Mouse (Mus musculus): ENCODE data around the gene Vasp.

Vasp gene

DNA sequence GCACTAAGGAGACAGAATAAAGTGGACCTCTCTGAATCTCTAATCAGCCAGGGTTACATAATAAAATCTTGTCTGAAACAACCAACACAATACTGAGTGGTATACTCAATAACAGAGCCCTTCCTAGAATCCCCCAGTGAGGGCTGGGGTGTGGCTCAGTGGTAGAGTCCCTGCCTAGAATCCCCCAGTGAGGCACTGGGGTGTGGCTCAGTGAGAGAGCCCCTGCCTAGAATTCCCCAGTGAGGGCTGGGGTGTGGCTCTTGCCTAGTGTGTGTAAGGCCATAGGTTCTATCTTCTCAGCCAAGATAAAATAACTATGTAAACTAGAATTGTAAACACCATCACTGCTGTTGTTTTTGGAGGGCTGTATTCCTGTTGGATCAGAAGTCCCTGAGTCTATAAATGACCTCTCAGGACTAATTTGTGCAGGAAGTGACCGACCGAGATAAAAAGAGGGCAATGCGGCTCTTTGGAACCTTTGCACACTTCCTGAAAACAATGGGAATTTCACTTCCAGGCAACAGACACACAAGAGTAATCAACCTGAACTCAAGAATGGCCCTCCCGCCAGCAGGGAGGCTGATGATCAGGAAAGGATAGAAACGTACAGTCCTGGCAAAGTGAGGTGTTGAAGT, 60.5 kb downstream of the Vasp start:
- no peak for DNase-seq (ENCODE audit: low spot score in 2 of 2)

DNA sequence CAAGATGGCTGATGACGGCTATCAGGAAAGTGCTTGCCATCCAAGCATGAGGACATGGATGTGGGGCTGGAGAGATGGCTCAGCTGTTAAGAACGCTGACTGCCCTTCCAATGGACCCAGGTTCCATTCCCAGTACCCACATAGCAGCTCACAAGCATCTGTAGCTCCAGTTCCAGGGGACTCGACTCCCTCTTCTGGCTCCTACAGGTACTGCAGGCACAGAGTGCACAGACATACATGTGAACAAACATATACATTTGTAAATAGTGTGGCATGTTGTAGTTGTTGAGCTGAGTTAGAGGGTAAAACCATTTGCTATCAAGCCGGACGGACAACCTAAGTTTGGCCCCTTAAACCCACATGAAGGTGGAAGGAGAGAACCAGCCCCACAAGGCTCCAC, 61.6 kb downstream of the Vasp start:
- DNase-seq (ENCODE audit: low spot score in 2 of 2): no peak

GRCm38 (mm10) chr7:19209494-19209893, 62.1 kb downstream of the Vasp start:
- no peak for DNase-seq (ENCODE audit: low spot score in 2 of 2)

DNA sequence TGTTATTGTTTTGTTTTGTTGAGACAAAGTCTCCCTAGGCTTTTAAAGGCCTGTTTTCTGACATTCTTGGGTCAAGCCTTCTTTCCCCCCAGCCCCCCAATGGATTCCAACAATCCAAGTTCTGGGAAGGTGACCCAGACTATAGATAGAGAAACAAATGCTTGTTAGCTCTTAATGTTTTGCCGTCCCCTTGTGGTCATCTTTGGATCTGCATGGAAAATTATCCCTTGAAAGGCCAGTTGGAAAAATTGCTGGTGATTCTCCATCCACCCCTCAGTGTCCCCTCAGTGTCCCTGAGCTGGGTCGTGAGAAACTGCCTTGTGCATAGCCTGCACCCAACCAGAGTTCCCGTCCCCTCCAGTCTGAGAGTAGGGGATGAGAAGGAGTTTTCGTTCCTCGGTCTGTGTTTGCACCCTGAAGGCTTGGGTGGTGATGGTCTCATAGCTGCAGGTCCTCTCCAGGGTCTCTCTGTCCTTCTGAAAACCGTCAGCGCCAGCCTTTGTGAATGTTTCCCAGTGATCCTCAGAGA, 62.6 kb downstream of the Vasp start:
- DNase-seq (ENCODE audit: low spot score in 2 of 2): peak; percentile 35 to 53

GRCm38 (mm10) chr7:19208201-19208910, 63.3 kb downstream of the Vasp start:
- no peak for DNase-seq (ENCODE audit: low spot score in 2 of 2)
